Mouse (Mus musculus) layer of hippocampus, postnatal 14 days (tissue): Measurements from ENCODE around the gene Rnf166. TPM values are rescaled to one million over a fixed set of nuclear protein-coding genes. Genes with fewer than 3 reads are reported as not detected.

Source experiments
- microRNA-seq, 2 experiments: library from miRNA; unstranded; fragments of <30 nt; microRNA quantifications; one replicate each; pipeline ENCODE4 v1.2.0; 2021
- total RNA-seq, 2 experiments: library from RNA; stranded (reverse); gene quantifications; 2 replicates each; pipeline ENCODE4 v1.2.3; 2021

Gene Rnf166
- total RNA-seq, 2 experiments from 2014 or later, result 20.0 to 23.3 TPM

Small RNA genes within 50 kb of the gene (microRNA-seq; reads per million reads assigned to microRNA genes)
- 0 reads per million in 2 experiments for gene Gm24366

Other genes with a start within 250 kb of the Rnf166 start
- 10 to 100 TPM; 28.3 to 31.7 TPM for gene Zfpm1, start 193.9 kb downstream of the Rnf166 start, total RNA-seq
- gene Trhr2, start 115.3 kb downstream of the Rnf166 start, total RNA-seq, result under 1 TPM; 0.76 to 0.81 TPM
- 10 to 100 TPM; 35.4 to 39.2 TPM for gene Zc3h18, start 99.5 kb downstream of the Rnf166 start, total RNA-seq
- gene Il17c, start 54.0 kb downstream of the Rnf166 start, total RNA-seq, result not detected
- 10 to 100 TPM in 1 of 2 experiments, 1 to 10 TPM in 1; 8.9 to 14.5 TPM for gene Cyba, start 43.1 kb downstream of the Rnf166 start, total RNA-seq
- 10 to 100 TPM; 38.8 to 45.5 TPM for gene Mvd, start 32.6 kb downstream of the Rnf166 start, total RNA-seq
- not detected for gene Snai3, start 15.3 kb downstream of the Rnf166 start, total RNA-seq
- gene Ctu2, start 79 bp upstream of the Rnf166 start, total RNA-seq, result 10 to 100 TPM; 27.6 to 28.9 TPM
- 1 to 10 TPM; 5.1 to 6.5 TPM for gene Piezo1, start 75.3 kb upstream of the Rnf166 start, total RNA-seq
- 1 to 10 TPM; 2.0 to 2.9 TPM for gene Cdt1, start 92.0 kb upstream of the Rnf166 start, total RNA-seq
- 10 to 100 TPM; 74.0 to 82.4 TPM for gene Aprt, start 100.8 kb upstream of the Rnf166 start, total RNA-seq
- gene Galns, start 135.4 kb upstream of the Rnf166 start, total RNA-seq, result 10 to 100 TPM; 10.9 to 11.0 TPM
- gene Trappc2l, start 135.6 kb upstream of the Rnf166 start, total RNA-seq, result 10 to 100 TPM; 75.0 to 78.4 TPM
- not detected for gene Pabpn1l, start 146.7 kb upstream of the Rnf166 start, total RNA-seq
- gene Cbfa2t3, start 223.0 kb upstream of the Rnf166 start, total RNA-seq, result 10 to 100 TPM; 25.1 to 28.7 TPM